Mouse (Mus musculus): ENCODE measurements at regions not wholly inside any gene's neighbourhood (a gene's known extent, or its start where the extent isn't known, plus 50 kb on each side); places are given as distances from the start of the nearest gene placed in this dataset.
"Not testable (repeated sequence)": the region's sequence is repeated elsewhere in the genome, so short reads cannot be mapped to it uniquely, and the experiment has no call there.

- no peak for DNase-seq (ENCODE audit: low spot score in 2 of 2)
These were observed 364.2 kb downstream of the Casp12 start for GRCm38 (mm10) chr9:5709480-5709879.

- DNase-seq (ENCODE audit: low spot score in 2 of 2): not testable (repeated sequence)
These were observed 373.4 kb downstream of the Casp12 start for GRCm38 (mm10) chr9:5718585-5718984.

- no peak for DNase-seq (ENCODE audit: low spot score in 2 of 2)
These were observed 383.6 kb downstream of the Casp12 start for GRCm38 (mm10) chr9:5728843-5729242.

GRCm38 (mm10) chr9:5752686-5753301 is 407.6 kb downstream of the Casp12 start:
- DNase-seq (ENCODE audit: low spot score in 2 of 2): no peak

GRCm38 (mm10) chr9:5753785-5754184 is 408.6 kb downstream of the Casp12 start:
- no peak for DNase-seq (ENCODE audit: low spot score in 2 of 2)

GRCm38 (mm10) chr9:5761215-5761614 is 407.2 kb upstream of the Pdgfd start:
- no peak for DNase-seq (ENCODE audit: low spot score in 2 of 2)

GRCm38 (mm10) chr9:5769927-5770326 is 398.5 kb upstream of the Pdgfd start:
- no peak for DNase-seq (ENCODE audit: low spot score in 2 of 2)

- no peak for DNase-seq (ENCODE audit: low spot score in 2 of 2)
These were observed 397.2 kb upstream of the Pdgfd start for GRCm38 (mm10) chr9:5771158-5771557.
